Mouse (Mus musculus) ES-E14 (cell line): ENCODE measurements around the gene Gm6377.

Experiments used
- CHD2 ChIP-seq: IDR thresholded peaks from 2 replicates; pipeline ENCODE4 v1.6.1; 2014; ENCODE audit warnings: mild to moderate bottlenecking, low read depth, low read length, inconsistent platforms
- HCFC1 ChIP-seq: IDR thresholded peaks from 2 replicates; pipeline ENCODE4 v1.6.1; 2012; ENCODE audit warnings: low read length, inconsistent platforms, borderline replicate concordance; ENCODE audit not compliant: insufficient read depth
- MAFK ChIP-seq: IDR thresholded peaks from 2 replicates; pipeline ENCODE4 v1.6.1; 2014; ENCODE audit warnings: mild to moderate bottlenecking, low read depth, low read length, inconsistent platforms; ENCODE audit not compliant: insufficient read depth
- ZC3H11A ChIP-seq: IDR thresholded peaks from 2 replicates; pipeline ENCODE4 v1.6.1; 2012; ENCODE audit warnings: low read depth, mild to moderate bottlenecking, inconsistent platforms, low read length, borderline replicate concordance
- ZNF384 ChIP-seq: IDR thresholded peaks from 2 replicates; pipeline ENCODE4 v1.6.1; 2012; ENCODE audit warnings: low read depth, low read length, inconsistent platforms

- TF ChIP-seq ZC3H11A (no peak), ZNF384 (no peak), HCFC1 (no peak), CHD2 (no peak), MAFK (no peak)
Observed at GRCm38 (mm10) chrX:109238163-109238562, 41.6 kb downstream of the Gm6377 start.
